Mouse (Mus musculus) embryonic fibroblast, embryonic 13.5 days (primary cell): ENCODE results near the gene Ccdc86. TPM values are rescaled to one million over a fixed set of nuclear protein-coding genes. Genes with fewer than 3 reads are reported as not detected.
A peak's percentile ranks its signal among the peaks of the same experiment; 100 is the strongest.

Experiments
- H3K27ac ChIP-seq: 2 replicates; pipeline ENCODE4 v1.5.1; 2012; ENCODE audit warnings: low read length, control low read depth, inconsistent platforms; ENCODE audit not compliant: insufficient read depth
- H3K4me1 ChIP-seq: 2 replicates; pipeline ENCODE4 v1.6.1; 2011; ENCODE audit warnings: low read length; ENCODE audit not compliant: control insufficient read depth, insufficient read depth
- H3K4me3 ChIP-seq: 2 replicates; pipeline ENCODE4 v1.5.1; 2011; ENCODE audit warnings: mild to moderate bottlenecking, control low read depth, low read length; ENCODE audit not compliant: insufficient read depth
- CTCF ChIP-seq: IDR thresholded peaks from 2 replicates; pipeline ENCODE4 v1.5.1; 2011; ENCODE audit warnings: mild to moderate bottlenecking, control low read depth, low read length, moderate library complexity, borderline replicate concordance; ENCODE audit not compliant: insufficient read depth
- POLR2A ChIP-seq: IDR thresholded peaks from 2 replicates; pipeline ENCODE4 v1.6.1; 2011; ENCODE audit warnings: low read depth, mild to moderate bottlenecking, control low read depth, low read length, moderate library complexity
- polyA plus RNA-seq: library from polyadenylated mRNA; stranded (reverse); fragments of >200 nt; gene quantifications from 2 replicates; pipeline ENCODE4 v1.2.4, GENCODE M21; 2011; ENCODE audit warnings: low read depth; ENCODE audit not compliant: missing spikeins, insufficient read length

The Ccdc86 gene
- polyA plus RNA-seq, 1 experiment, result 13.1 TPM

DNA sequence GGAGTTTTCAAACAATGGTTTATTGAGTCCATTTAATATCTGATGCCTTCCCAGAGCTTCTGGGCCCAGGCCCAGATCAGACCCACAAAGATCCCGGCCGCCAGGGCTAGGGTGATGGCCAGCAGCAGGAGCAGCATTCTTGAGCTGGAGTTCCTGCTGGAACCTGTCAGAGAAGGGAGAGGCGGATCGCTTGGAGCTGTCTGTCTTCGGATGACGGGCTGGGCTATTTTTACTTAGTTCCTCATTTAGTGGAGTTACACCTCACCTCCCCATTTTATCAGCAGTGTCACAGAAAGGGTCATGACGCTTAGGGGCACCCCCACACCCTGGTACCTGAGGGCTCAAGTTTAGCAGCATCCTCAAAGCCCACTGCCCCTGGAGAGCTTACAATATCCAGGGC is 34.8 kb downstream of the Ccdc86 start:
- no peak for TF ChIP-seq CTCF
- no peak for TF ChIP-seq POLR2A
- H3K4me3 ChIP-seq, result no peak overlapping the region
- no peak overlapping the region for H3K27ac ChIP-seq
- H3K4me1 ChIP-seq, result peaks cover 5% of the 10 kb centered on the region; the same call in 1 of the 2 replicates

DNA sequence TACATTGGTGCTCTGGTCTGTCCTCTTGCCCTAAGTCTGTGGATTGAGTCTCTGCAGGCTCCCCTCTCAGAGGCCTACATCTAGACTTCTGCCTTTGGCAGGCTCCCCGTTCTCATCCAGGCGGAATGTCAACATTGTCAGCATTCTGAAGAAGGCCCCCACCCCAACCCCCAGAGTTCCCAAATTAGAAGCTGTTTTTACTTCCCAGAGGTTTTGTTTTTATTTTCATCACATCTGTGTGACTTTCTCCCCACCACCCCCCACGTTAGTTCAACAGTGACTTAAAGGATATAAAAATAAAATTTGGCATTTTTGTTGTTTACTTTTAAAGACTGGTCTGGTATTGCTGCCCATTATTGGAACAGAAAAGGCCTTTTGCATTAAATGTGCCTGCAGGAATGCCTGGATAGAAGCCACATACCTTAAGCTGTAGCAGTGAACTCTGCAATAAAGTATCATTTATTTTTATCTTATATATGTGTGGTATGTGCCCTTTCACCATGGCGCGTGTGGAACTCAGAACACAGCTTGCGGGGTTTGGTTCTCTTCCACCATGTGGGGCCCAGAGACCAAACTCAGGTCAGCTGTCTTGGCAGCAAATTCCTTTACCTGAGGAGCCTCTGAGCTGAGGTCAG is 39.9 kb downstream of the Ccdc86 start:
- TF ChIP-seq POLR2A, result no peak
- no peak for TF ChIP-seq CTCF
- peaks cover 11% of the 10 kb centered on the region for H3K4me1 ChIP-seq
- no peak overlapping the region for H3K4me3 ChIP-seq
- H3K27ac ChIP-seq, result peak overlapping the region; percentile 70

DNA sequence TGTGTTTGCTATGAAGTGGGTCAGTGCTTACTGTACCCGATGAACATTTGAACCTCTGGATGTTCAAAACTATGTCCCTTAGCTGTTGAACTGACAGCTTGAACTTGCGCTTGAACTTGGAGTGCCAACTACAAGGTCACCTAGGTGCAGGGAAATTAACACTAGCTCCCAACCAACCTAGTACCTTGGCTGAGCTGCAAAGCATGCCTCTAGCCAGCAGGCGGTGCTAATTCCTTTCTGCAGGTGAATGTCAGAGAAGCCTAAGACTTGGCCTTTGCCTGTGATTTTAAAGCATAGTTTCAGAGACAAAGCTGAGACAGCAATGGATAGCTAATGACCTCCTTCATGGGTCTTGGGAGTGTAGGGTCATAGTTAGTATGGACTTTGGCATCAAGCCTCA is 41.2 kb downstream of the Ccdc86 start:
- Histone ChIP-seq H3K27ac (peak overlapping the region; percentile 5; the same call in 1 of the 2 replicates), H3K4me3 (no peak overlapping the region), H3K4me1 (peaks cover 11% of the 10 kb centered on the region)
- TF ChIP-seq CTCF (peak; percentile 77), POLR2A (no peak)

GRCm38 (mm10) chr19:10905728-10906000 is 43.4 kb downstream of the Ccdc86 start:
- peaks cover 6% of the 10 kb centered on the region for H3K4me1 ChIP-seq
- TF ChIP-seq POLR2A (no peak), CTCF (no peak)
- H3K4me3 ChIP-seq, result no peak overlapping the region
- no peak overlapping the region for H3K27ac ChIP-seq

DNA sequence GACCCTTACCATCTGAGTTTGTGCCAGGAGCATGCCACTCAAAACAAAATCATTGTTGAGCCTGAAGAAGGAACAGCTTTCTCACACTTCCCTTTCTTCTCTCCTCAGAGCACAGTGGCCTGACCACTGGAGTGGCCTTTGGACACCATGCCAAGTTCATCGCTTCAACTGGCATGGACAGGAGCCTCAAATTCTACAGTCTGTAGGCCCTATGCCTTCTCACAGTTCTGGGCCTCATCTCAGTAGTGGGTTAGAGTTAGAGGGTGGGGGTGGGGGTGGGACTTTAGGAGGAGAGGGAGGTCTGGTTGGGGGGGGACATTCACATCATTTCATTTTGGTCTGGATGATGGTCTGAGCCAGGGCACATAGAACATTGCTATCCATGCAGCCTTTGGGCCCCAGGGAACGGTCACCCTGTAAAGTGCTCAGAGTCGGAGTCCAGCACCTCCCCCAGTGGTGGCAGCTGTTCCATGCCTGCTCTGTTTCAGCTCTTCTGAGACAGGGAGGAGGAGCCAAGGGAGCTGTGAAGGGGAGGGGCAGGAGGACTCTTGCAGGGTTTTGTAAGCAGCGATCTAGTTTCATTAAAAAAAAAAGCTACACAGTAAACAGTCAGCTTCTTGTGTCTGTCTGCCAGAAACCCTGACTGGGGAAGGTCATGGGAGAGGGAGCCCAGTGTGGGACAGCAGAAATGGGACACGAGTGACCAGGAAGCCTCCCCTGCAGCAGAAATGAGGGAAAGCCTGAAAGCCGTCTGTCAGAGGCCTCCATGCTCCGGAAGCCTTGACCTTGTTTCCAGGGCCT is 43.9 kb downstream of the Ccdc86 start:
- Histone ChIP-seq H3K27ac (no peak overlapping the region), H3K4me3 (no peak overlapping the region), H3K4me1 (peaks cover 6% of the 10 kb centered on the region)
- TF ChIP-seq CTCF, result no peak

DNA sequence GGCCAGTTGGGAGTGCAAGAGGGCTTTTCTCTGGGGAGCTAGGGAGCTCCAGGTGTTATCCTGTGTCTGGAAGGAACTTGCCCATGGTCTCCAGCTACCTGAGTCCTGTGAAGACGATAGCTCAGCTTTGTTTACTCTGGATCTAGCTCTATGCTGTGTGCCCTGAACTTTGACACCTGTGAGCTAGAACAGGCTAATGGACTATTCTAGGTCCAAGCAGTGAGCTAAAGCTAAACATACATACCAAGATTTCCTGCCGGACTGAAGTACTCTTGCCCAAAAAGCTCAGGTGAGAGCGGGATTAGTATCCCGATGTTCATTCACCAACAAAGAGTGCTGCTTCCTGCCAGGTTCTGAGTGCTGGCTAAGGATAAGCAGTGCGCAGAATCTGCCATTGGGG is 44.6 kb downstream of the Ccdc86 start:
- Histone ChIP-seq H3K4me3 (no peak overlapping the region), H3K4me1 (peaks cover 6% of the 10 kb centered on the region), H3K27ac (no peak overlapping the region)
- no peak for TF ChIP-seq CTCF
- TF ChIP-seq POLR2A, result no peak

GRCm38 (mm10) chr19:10901046-10901445 is 48.0 kb downstream of the Ccdc86 start:
- H3K4me1 ChIP-seq, result peaks cover 5% of the 10 kb centered on the region
- TF ChIP-seq POLR2A, result no peak
- TF ChIP-seq CTCF, result no peak
- no peak overlapping the region for H3K27ac ChIP-seq
- no peak overlapping the region for H3K4me3 ChIP-seq

DNA sequence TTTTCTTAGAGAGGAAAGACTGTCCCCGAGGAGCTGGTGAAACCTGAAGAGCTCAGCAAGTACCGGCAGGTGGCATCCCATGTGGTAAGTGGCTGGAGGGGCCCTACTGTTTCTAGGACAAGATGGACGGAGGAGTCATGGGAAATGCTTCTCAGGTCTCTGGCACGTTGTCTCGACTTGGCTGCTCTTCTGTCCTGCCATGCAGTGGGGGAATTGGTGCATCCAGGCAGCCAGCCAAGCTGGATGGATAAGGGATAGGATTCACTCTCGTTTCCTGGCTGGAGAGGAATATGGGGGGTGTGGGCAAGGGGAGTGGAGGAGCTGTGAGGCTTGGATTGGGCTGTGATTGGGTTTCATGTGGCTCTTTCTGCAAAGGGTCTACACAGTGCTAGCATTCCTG is 48.8 kb downstream of the Ccdc86 start:
- H3K27ac ChIP-seq, result no peak overlapping the region
- no peak for TF ChIP-seq CTCF

GRCm38 (mm10) chr19:10897491-10897890 is 51.6 kb downstream of the Ccdc86 start:
- Histone ChIP-seq H3K27ac (no peak overlapping the region), H3K4me1 (peaks cover 5% of the 10 kb centered on the region), H3K4me3 (no peak overlapping the region)
- TF ChIP-seq POLR2A (no peak), CTCF (no peak)

More for the DNA sequence above, 48.8 kb downstream of the Ccdc86 start:
- Histone ChIP-seq H3K4me3 (no peak overlapping the region), H3K4me1 (peaks cover 5% of the 10 kb centered on the region)

DNA sequence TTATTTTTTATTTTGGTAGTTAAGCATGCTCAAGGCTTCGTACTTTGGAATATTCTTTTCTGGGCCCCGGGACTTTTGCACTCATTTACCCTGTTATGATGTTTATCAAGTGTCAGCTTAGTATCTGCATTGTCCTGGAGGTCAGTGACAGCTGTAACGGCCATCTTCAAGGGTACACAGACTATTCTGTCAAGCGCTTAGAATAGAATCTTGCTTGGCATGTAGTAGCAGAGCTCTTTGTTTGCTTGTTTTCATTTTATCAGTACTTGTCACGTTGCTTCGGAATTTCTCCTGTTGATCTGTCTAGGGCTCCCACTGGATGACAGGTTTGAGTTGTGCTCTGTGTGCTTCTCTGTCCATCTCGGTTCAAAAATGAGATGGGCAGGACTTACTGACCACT is 52.2 kb downstream of the Ccdc86 start:
- Histone ChIP-seq H3K4me1 (peaks cover 5% of the 10 kb centered on the region), H3K4me3 (peak overlapping the region; percentile 85; the same call in 1 of the 2 replicates), H3K27ac (no peak overlapping the region)
- TF ChIP-seq CTCF, result no peak
- TF ChIP-seq POLR2A, result no peak

DNA sequence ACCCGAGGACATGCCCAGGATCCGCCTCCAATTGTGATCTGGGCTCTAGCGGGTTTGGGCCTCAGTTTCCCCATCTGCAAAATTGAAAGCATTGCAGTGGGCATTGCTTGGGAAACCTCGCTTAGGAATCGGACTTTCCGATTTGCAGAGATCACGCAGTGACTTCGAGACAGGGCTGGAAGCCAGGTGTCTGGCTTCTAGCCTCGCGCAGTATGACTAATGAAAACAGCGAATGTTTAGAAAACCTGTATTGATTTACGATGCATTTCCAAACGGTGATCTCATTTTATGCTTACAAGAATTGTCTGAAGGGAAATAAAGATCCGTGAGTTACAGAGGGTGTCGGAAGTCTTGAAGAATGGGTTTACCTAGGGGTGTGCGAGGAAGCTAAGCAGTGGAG is 53.4 kb downstream of the Ccdc86 start:
- Histone ChIP-seq H3K4me3 (peak overlapping the region; percentile 85), H3K27ac (peak overlapping the region; percentile 65)
- TF ChIP-seq POLR2A, result no peak
- no peak for TF ChIP-seq CTCF

More for the DNA sequence above, 53.4 kb downstream of the Ccdc86 start:
- H3K4me1 ChIP-seq, result peaks cover 5% of the 10 kb centered on the region
